Mouse (Mus musculus) liver, embryonic 11.5 days (tissue): ENCODE measurements around the gene Auts2. TPM values are rescaled to one million over a fixed set of nuclear protein-coding genes. Genes with fewer than 3 reads are reported as not detected.

ENCODE experiments used
- ATAC-seq: fragments of 200-750 bp; cut with Nextera tagmentation; replicated peaks from 2 replicates; pipeline ENCODE4 v1.8.0; 2017; ENCODE audit warnings: moderate number of reproducible peaks, mild to moderate bottlenecking, moderate TSS enrichment, moderate library complexity; ENCODE audit not compliant: low FRiP score
- DNase-seq: peaks from one replicate; pipeline ENCODE4 v3.0.0-alpha.2; 2017; ENCODE audit warnings: low spot score
- H3K27ac ChIP-seq: fragments of 300-500 bp; sonication (generic); 2 replicates; pipeline ENCODE4 v1.5.1; 2014; ENCODE audit warnings: mild to moderate bottlenecking, low read depth, low read length, control low read depth
- H3K27me3 ChIP-seq: fragments of 300-500 bp; sonication (generic); replicated peaks from 2 replicates; pipeline ENCODE4 v1.6.1; 2014; ENCODE audit warnings: low read length, mixed read lengths; ENCODE audit not compliant: control insufficient read depth, insufficient read depth
- H3K36me3 ChIP-seq: fragments of 300-500 bp; sonication (generic); 2 replicates; pipeline ENCODE4 v1.6.1; 2014; ENCODE audit warnings: mild to moderate bottlenecking, low read length, moderate library complexity, mixed read lengths; ENCODE audit not compliant: control insufficient read depth, insufficient read depth
- H3K4me1 ChIP-seq: fragments of 300-500 bp; sonication (generic); replicated peaks from 2 replicates; pipeline ENCODE4 v1.6.1; 2014; ENCODE audit warnings: low read length, mixed read lengths; ENCODE audit not compliant: control insufficient read depth, insufficient read depth
- H3K4me2 ChIP-seq: fragments of 300-500 bp; sonication (generic); 2 replicates; pipeline ENCODE4 v1.6.1; 2014; ENCODE audit warnings: mild to moderate bottlenecking, control low read depth, moderate library complexity
- H3K4me3 ChIP-seq: fragments of 300-500 bp; sonication (generic); 2 replicates; pipeline ENCODE4 v1.5.1; 2014; ENCODE audit warnings: low read depth, low read length, control low read depth
- H3K9ac ChIP-seq: fragments of 300-500 bp; sonication (generic); 2 replicates; pipeline ENCODE4 v1.6.1; 2014; ENCODE audit warnings: low read depth, low read length, control low read depth
- H3K9me3 ChIP-seq: fragments of 300-500 bp; sonication (generic); 2 replicates; pipeline ENCODE4 v1.6.1; 2016; ENCODE audit warnings: low read length, inconsistent platforms, mixed read lengths; ENCODE audit not compliant: control insufficient read depth
- WGBS: fragments of 180-500 bp; shearing (Covaris S2); extraction: QIAGEN DNeasy Blood & Tissue Kit; methylation state at CpG from one replicate; pipeline ENCODE4 v1.1.7; 2014; 5-methylcytosine and 5-hydroxymethylcytosine counted together
- polyA plus RNA-seq: library from polyadenylated mRNA; unstranded; fragments of >200 nt; fragmentation: Nextera tagmentation; extraction: Ambion mirVana; gene quantifications from 2 replicates; pipeline ENCODE4 v1.2.1, GENCODE M21; 2014

The Auts2 gene
- polyA plus RNA-seq, 1 experiment from 2014 or later, result 13.8 TPM

- DNase-seq (no peak), ATAC-seq (no peak)
- H3K4me3 ChIP-seq, result no peak overlapping the region
- WGBS, result 50% methylated on average over 5 of the region's 5 CpGs
- H3K9me3 ChIP-seq, result no peaks in the 10 kb centered on the region
- no peaks in the 10 kb centered on the region for H3K36me3 ChIP-seq
- H3K4me2 ChIP-seq, result no peak overlapping the region
- H3K27me3 ChIP-seq, result no peaks in the 10 kb centered on the region
- no peak overlapping the region for H3K9ac ChIP-seq
- H3K4me1 ChIP-seq, result no peaks in the 10 kb centered on the region
- no peak overlapping the region for H3K27ac ChIP-seq
These were observed 621.0 kb downstream of the Auts2 start for GRCm38 (mm10) chr5:131922118-131922517.

- no peaks in the 10 kb centered on the region for H3K9me3 ChIP-seq
- H3K36me3 ChIP-seq, result no peaks in the 10 kb centered on the region
- H3K9ac ChIP-seq, result no peak overlapping the region
- ATAC-seq (no peak), DNase-seq (no peak)
- H3K4me3 ChIP-seq, result no peak overlapping the region
- no peaks in the 10 kb centered on the region for H3K4me1 ChIP-seq
- H3K27me3 ChIP-seq, result no peaks in the 10 kb centered on the region
- WGBS, result 68% methylated on average over 12 of the region's 12 CpGs
- no peak overlapping the region for H3K27ac ChIP-seq
- H3K4me2 ChIP-seq, result no peak overlapping the region
These were observed 623.0 kb downstream of the Auts2 start for GRCm38 (mm10) chr5:131919983-131920777.

- DNase-seq, result no peak
- Histone ChIP-seq H3K9me3 (no peaks in the 10 kb centered on the region), H3K36me3 (no peaks in the 10 kb centered on the region), H3K4me2 (no peak overlapping the region), H3K4me1 (no peaks in the 10 kb centered on the region), H3K27ac (no peak overlapping the region), H3K9ac (no peak overlapping the region), H3K27me3 (no peaks in the 10 kb centered on the region), H3K4me3 (no peak overlapping the region)
- ATAC-seq, result no peak
- WGBS, result 73% methylated on average over 12 of the region's 12 CpGs
These were observed 626.2 kb downstream of the Auts2 start for GRCm38 (mm10) chr5:131916791-131917403.

- no peaks in the 10 kb centered on the region for H3K4me1 ChIP-seq
- H3K9ac ChIP-seq, result no peak overlapping the region
- ATAC-seq (no peak), DNase-seq (no peak)
- WGBS, result 91% methylated on average over 8 of the region's 8 CpGs
- H3K4me3 ChIP-seq, result no peak overlapping the region
- no peak overlapping the region for H3K27ac ChIP-seq
- H3K9me3 ChIP-seq, result no peaks in the 10 kb centered on the region
- H3K4me2 ChIP-seq, result no peak overlapping the region
- H3K36me3 ChIP-seq, result no peaks in the 10 kb centered on the region
- H3K27me3 ChIP-seq, result no peaks in the 10 kb centered on the region
These were observed 629.6 kb downstream of the Auts2 start for GRCm38 (mm10) chr5:131913562-131913961.

DNA sequence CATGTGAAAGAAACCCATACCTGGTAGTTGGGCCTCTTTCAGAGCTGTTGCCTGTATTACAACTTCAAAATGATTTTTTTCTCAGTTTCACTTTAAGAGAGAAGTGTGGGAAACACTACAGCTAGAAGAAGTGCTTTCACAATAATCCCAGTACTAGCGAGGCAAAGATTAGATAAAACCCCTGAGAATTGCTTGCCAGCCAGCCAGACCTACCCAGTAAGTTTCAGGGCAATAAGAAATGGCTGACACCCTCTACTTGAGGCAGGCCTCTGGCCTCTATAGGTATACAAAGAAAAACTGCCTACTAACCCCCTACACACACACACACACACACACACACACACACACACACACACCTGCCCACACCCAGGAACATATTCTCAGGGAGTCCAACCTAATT, 630.2 kb downstream of the Auts2 start:
- WGBS, result 18% methylated on average over 1 of the region's 1 CpGs
- Histone ChIP-seq H3K4me2 (no peak overlapping the region), H3K27ac (no peak overlapping the region), H3K9me3 (no peaks in the 10 kb centered on the region), H3K9ac (no peak overlapping the region), H3K4me3 (no peak overlapping the region), H3K27me3 (no peaks in the 10 kb centered on the region), H3K4me1 (no peaks in the 10 kb centered on the region), H3K36me3 (no peaks in the 10 kb centered on the region)
- no peak for ATAC-seq
- no peak for DNase-seq

- no peak for ATAC-seq
- 83% methylated on average over 3 of the region's 3 CpGs for WGBS
- Histone ChIP-seq H3K27me3 (no peaks in the 10 kb centered on the region), H3K9me3 (no peaks in the 10 kb centered on the region), H3K4me2 (no peak overlapping the region), H3K27ac (no peak overlapping the region), H3K36me3 (no peaks in the 10 kb centered on the region), H3K4me1 (no peaks in the 10 kb centered on the region), H3K4me3 (no peak overlapping the region), H3K9ac (no peak overlapping the region)
- DNase-seq, result no peak
These were observed 636.8 kb downstream of the Auts2 start for GRCm38 (mm10) chr5:131906313-131906712.

DNA sequence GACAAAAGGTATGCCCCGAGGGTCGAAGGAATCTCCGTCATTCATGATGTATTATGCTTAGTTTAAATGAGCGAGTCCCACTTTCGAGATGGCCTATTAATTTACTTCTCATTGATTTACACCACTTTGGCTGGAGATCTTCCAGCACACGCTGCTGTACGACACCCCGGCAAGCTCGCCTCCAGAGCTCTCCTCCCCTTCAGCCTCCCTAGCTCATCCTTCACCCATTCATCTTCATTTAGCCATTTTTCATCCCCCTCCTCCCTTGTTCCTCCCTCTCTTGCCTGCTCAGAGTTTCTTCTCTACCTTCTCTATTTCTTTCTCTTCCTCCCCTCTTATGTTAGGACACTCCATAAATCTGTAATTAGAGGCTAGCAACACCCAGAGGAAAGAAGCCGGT, 638.7 kb downstream of the Auts2 start:
- ATAC-seq, result no peak
- H3K27ac ChIP-seq, result no peak overlapping the region
- 72% methylated on average over 10 of the region's 10 CpGs for WGBS
- no peaks in the 10 kb centered on the region for H3K9me3 ChIP-seq
- no peaks in the 10 kb centered on the region for H3K4me1 ChIP-seq
- no peak overlapping the region for H3K4me3 ChIP-seq
- no peak overlapping the region for H3K9ac ChIP-seq
- H3K4me2 ChIP-seq, result no peak overlapping the region
- no peak for DNase-seq
- H3K27me3 ChIP-seq, result no peaks in the 10 kb centered on the region
- no peaks in the 10 kb centered on the region for H3K36me3 ChIP-seq

DNA sequence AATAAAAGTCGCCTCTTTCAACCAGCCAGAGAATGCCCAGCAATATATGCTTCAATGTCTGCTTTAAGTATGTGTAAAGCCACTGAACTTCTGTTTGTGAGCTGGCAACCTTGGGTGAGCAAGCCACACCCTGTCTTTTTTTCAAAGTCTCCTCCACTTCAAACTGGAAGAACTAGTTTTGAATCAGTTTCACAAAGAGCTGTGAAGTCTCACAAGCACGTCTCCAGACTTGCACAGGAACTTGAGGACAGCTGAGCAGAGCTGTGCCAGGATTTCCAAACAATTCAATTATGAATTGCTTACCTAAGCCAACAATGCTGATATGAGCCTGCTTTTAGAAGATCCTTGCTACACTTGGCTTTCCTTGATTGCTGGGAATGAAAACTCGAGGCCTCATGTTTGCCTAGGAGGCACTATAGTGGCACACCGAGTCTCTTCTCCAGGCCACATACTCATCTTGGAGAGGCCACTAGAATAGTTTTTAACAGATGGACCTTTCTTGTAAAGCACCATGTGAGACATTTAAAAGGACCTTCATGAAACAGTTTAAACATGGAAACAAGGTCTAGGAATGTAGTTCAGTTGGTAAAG, 645.0 kb downstream of the Auts2 start:
- no peak overlapping the region for H3K4me3 ChIP-seq
- H3K9me3 ChIP-seq, result no peaks in the 10 kb centered on the region
- no peak for DNase-seq
- no peaks in the 10 kb centered on the region for H3K36me3 ChIP-seq
- 70% methylated on average over 4 of the region's 4 CpGs for WGBS
- no peak overlapping the region for H3K9ac ChIP-seq
- no peak overlapping the region for H3K27ac ChIP-seq
- no peaks in the 10 kb centered on the region for H3K4me1 ChIP-seq
- no peak for ATAC-seq
- H3K4me2 ChIP-seq, result no peak overlapping the region
- no peaks in the 10 kb centered on the region for H3K27me3 ChIP-seq

DNA sequence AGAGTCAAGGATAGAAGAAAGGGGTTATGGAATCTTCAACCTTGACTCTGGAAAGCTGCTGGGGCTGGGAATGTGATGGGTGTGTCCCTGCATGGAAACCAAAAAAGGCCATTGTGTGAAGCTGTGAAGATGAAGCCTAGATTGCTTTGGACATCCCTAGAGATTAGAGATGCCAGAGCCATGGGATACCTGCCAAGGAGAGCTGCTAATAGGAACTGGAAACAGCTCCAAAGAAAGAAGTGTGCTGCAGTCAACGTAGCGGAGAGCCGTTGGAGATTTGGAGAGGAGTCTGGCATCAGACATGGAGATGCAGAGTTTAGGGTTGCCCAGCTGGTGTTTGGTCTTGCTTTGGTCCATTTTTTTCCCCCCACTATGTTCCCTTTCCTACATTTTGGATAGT, 656.5 kb downstream of the Auts2 start:
- Histone ChIP-seq H3K4me3 (no peak overlapping the region), H3K36me3 (no peaks in the 10 kb centered on the region), H3K9me3 (no peaks in the 10 kb centered on the region), H3K27ac (no peak overlapping the region), H3K4me2 (no peak overlapping the region), H3K4me1 (no peaks in the 10 kb centered on the region), H3K9ac (no peak overlapping the region), H3K27me3 (no peaks in the 10 kb centered on the region)
- ATAC-seq (no peak), DNase-seq (no peak)
- 87% methylated on average over 3 of the region's 3 CpGs for WGBS
